Mouse (Mus musculus) forebrain, embryonic 12.5 days (tissue): ENCODE data around the gene Noct. TPM values are rescaled to one million over a fixed set of nuclear protein-coding genes. Genes with fewer than 3 reads are reported as not detected.

Experiments
- ATAC-seq: fragments of 200-750 bp; cut with Nextera tagmentation; 2 replicates; pipeline ENCODE4 v1.8.0; 2017; ENCODE audit warnings: moderate TSS enrichment; ENCODE audit not compliant: low FRiP score
- H3K27ac ChIP-seq: fragments of 300-500 bp; sonication (generic); 2 replicates; pipeline ENCODE4 v1.5.1; 2016; ENCODE audit warnings: mild to moderate bottlenecking
- H3K27me3 ChIP-seq: fragments of 300-500 bp; sonication (generic); 2 replicates; pipeline ENCODE4 v1.6.1; 2016; ENCODE audit warnings: mild to moderate bottlenecking
- H3K36me3 ChIP-seq: fragments of 300-500 bp; sonication (generic); replicated peaks from 2 replicates; pipeline ENCODE4 v1.6.1; 2016; ENCODE audit warnings: mild to moderate bottlenecking
- H3K4me1 ChIP-seq: fragments of 300-500 bp; sonication (generic); 2 replicates; pipeline ENCODE4 v1.6.1; 2016
- H3K4me2 ChIP-seq: fragments of 300-500 bp; sonication (generic); 2 replicates; pipeline ENCODE4 v1.6.1; 2016; ENCODE audit warnings: mild to moderate bottlenecking, moderate library complexity
- H3K4me3 ChIP-seq: fragments of 300-500 bp; sonication (generic); replicated peaks from 2 replicates; pipeline ENCODE4 v1.5.1; 2016; ENCODE audit warnings: mild to moderate bottlenecking
- H3K9ac ChIP-seq: fragments of 300-500 bp; sonication (generic); 2 replicates; pipeline ENCODE4 v1.6.1; 2016; ENCODE audit warnings: mild to moderate bottlenecking
- H3K9me3 ChIP-seq: fragments of 300-500 bp; sonication (generic); 2 replicates; pipeline ENCODE4 v1.6.1; 2016
- WGBS: fragments of 180-500 bp; shearing (Covaris S2); methylation state at CpG from one replicate; pipeline ENCODE4 v1.1.7; 2016; 5-methylcytosine and 5-hydroxymethylcytosine counted together
- polyA plus RNA-seq: library from polyadenylated mRNA; unstranded; fragments of >200 nt; fragmentation: Nextera tagmentation; extraction: Ambion mirVana; gene quantifications from 2 replicates; pipeline ENCODE4 v1.2.1, GENCODE M21; 2016

The Noct gene
- polyA plus RNA-seq, 1 experiment from 2014 or later: 14.9 TPM

DNA sequence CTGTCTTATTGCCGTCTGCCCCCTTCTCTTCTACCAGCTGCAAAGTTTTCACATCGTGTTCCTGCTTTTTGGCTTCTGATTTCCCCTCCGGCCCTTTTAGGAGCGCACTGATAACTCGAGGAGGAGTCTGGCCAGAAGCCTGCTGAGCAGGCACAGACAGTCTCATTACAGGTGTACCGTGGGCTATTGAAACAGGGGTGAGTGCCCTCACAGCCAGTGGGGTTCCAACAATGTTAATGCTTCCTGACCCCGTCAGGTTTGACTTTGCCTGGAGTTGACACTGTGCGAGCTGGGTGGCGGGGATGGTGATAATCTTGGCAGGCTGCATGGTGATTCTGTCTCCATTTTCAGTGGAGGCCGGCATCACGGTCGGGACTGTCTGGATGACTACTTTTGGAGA, 32.2 kb downstream of the Noct start:
- Histone ChIP-seq H3K4me1 (no peaks in the 10 kb centered on the region), H3K9ac (no peak overlapping the region), H3K9me3 (no peaks in the 10 kb centered on the region), H3K4me2 (no peak overlapping the region), H3K27ac (no peak overlapping the region), H3K4me3 (no peak overlapping the region), H3K27me3 (no peaks in the 10 kb centered on the region), H3K36me3 (peaks cover 81% of the 10 kb centered on the region)
- WGBS: 89% methylated on average over 12 of the region's 12 CpGs
- ATAC-seq: no peak

DNA sequence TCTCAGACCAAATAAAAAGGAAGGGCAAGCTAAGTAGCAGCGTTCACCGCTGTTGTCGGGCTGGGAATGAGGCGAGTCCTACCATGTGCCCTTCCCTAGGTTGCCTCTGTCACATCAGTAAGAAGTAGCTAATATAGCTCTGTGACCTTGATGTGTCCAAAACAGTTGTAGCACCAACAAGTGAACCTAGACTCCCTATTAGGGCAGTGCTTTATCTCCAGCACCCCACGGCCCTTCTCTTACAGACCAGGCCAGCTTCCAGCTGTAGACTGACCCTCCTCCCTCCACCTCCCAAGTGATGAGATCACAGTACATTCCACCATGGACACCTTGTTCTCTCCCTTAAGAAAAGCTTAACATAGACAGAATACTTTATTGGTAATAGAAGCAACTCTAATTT, 33.8 kb downstream of the Noct start:
- Histone ChIP-seq H3K27me3 (no peaks in the 10 kb centered on the region), H3K4me3 (no peak overlapping the region), H3K4me1 (no peaks in the 10 kb centered on the region), H3K27ac (no peak overlapping the region), H3K9ac (no peak overlapping the region), H3K9me3 (no peaks in the 10 kb centered on the region), H3K36me3 (peaks cover 80% of the 10 kb centered on the region), H3K4me2 (no peak overlapping the region)
- no peak for ATAC-seq
- 93% methylated on average over 5 of the region's 5 CpGs for WGBS

DNA sequence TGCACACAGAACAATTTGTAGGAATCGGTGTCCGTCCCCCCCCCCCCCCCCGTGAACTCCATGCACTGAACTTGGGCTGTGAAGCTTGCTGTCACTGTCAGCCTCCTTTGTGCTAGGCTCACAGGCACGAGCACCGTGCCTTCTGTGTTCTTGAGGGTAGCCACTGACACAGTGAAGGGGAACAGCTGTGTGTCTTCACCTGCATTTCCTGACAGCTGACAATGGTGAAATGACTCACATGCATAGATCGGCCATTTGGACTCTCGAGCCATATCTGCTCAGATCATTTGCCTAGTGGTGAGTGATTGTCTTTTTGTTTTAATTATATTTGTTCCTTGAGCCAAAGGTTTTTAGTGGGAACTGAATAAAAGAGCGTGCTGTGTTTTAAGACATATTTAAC, 38.7 kb downstream of the Noct start:
- Histone ChIP-seq H3K4me1 (no peaks in the 10 kb centered on the region), H3K27me3 (no peaks in the 10 kb centered on the region), H3K36me3 (peaks cover 65% of the 10 kb centered on the region), H3K27ac (no peak overlapping the region), H3K9ac (no peak overlapping the region), H3K9me3 (no peaks in the 10 kb centered on the region), H3K4me3 (no peak overlapping the region), H3K4me2 (no peak overlapping the region)
- ATAC-seq: no peak
- 90% methylated on average over 8 of the region's 8 CpGs for WGBS

DNA sequence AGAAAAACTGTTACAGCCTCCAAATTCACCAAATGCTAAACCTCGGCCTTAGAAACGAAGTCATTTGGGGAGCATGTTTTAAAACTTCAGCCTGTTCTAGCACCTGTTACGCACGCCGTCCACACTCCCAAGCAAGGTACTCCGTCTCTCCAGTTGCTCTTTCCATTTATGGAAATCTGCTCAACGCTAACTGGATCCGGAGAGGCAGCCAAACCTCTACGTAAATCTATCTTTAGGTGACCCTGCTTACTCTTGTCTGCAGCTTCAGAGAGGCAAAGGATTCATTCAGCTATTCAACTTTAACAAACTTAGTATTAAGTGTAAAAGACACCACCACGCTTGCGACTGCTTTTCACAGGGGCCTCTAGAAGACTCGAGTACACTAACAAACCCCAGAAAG, 44.2 kb downstream of the Noct start:
- H3K4me1 ChIP-seq: peaks cover 3% of the 10 kb centered on the region; the same call in 1 of the 2 replicates
- no peak overlapping the region for H3K27ac ChIP-seq
- H3K9ac ChIP-seq: no peak overlapping the region
- H3K4me2 ChIP-seq: no peak overlapping the region
- H3K36me3 ChIP-seq: peaks cover 25% of the 10 kb centered on the region
- no peak overlapping the region for H3K4me3 ChIP-seq
- 91% methylated on average over 12 of the region's 12 CpGs for WGBS
- H3K9me3 ChIP-seq: no peaks in the 10 kb centered on the region
- H3K27me3 ChIP-seq: no peaks in the 10 kb centered on the region
- ATAC-seq: no peak

GRCm38 (mm10) chr3:51270069-51270817, 46.0 kb downstream of the Noct start:
- Histone ChIP-seq H3K36me3 (peaks cover 7% of the 10 kb centered on the region), H3K9ac (no peak overlapping the region), H3K27ac (no peak overlapping the region), H3K4me1 (peaks cover 9% of the 10 kb centered on the region), H3K4me2 (no peak overlapping the region), H3K4me3 (no peak overlapping the region), H3K27me3 (no peaks in the 10 kb centered on the region), H3K9me3 (no peaks in the 10 kb centered on the region)
- 91% methylated on average over 12 of the region's 12 CpGs for WGBS
- ATAC-seq: no peak

GRCm38 (mm10) chr3:51275956-51276398, 51.7 kb downstream of the Noct start:
- H3K9me3 ChIP-seq: no peaks in the 10 kb centered on the region
- peak overlapping the region; percentile 75 for H3K4me2 ChIP-seq
- H3K36me3 ChIP-seq: no peaks in the 10 kb centered on the region
- WGBS: 1% methylated on average over 33 of the region's 33 CpGs
- H3K4me1 ChIP-seq: peaks cover 13% of the 10 kb centered on the region
- peak overlapping the region; percentile 95 for H3K4me3 ChIP-seq
- no peaks in the 10 kb centered on the region for H3K27me3 ChIP-seq
- peak overlapping the region; percentile 91 for H3K9ac ChIP-seq
- peak overlapping the region; percentile 97 for H3K27ac ChIP-seq
- peak; percentile 99 for ATAC-seq

- WGBS: under 1% methylated on average over 83 of the region's 93 CpGs
- no peaks in the 10 kb centered on the region for H3K9me3 ChIP-seq
These were observed 52.3 kb downstream of the Noct start for GRCm38 (mm10) chr3:51276421-51277111.

GRCm38 (mm10) chr3:51277201-51278150, 53.2 kb downstream of the Noct start:
- WGBS: under 1% methylated on average over 75 of the region's 75 CpGs
- Histone ChIP-seq H3K9me3 (no peaks in the 10 kb centered on the region), H3K4me1 (peaks cover 13% of the 10 kb centered on the region), H3K27me3 (no peaks in the 10 kb centered on the region), H3K4me3 (peak overlapping the region; percentile 95), H3K4me2 (peak overlapping the region; percentile 75), H3K9ac (peak overlapping the region; percentile 91), H3K27ac (peak overlapping the region; percentile 97), H3K36me3 (no peaks in the 10 kb centered on the region)
- ATAC-seq: peak; percentile 67

More at GRCm38 (mm10) chr3:51276421-51277111, 52.3 kb downstream of the Noct start:
- peaks cover 13% of the 10 kb centered on the region for H3K4me1 ChIP-seq
- peak overlapping the region; percentile 97 for H3K27ac ChIP-seq
- peak overlapping the region; percentile 91 for H3K9ac ChIP-seq
- no peaks in the 10 kb centered on the region for H3K36me3 ChIP-seq
- ATAC-seq: peak; percentile 39
- H3K4me2 ChIP-seq: peak overlapping the region; percentile 75
- H3K27me3 ChIP-seq: no peaks in the 10 kb centered on the region
- peak overlapping the region; percentile 95 for H3K4me3 ChIP-seq

DNA sequence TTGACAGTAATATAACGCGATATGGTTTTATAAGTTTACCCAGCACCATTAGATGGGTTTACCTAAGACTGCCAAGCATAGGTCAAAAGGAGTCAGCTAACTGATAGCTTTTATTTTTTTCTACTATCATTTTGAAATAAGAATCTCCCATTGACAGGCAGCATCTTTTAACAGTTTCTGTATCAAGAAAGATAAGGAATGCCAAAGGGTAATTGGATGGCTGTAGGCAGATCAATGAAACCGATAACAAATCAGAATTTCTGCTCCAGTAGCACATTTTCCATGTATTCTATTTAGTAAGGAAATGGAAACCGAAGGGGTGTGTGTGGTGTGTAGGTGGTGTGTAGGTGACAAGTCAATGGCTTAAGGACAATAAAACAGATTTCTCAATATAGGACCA, 54.2 kb downstream of the Noct start:
- Histone ChIP-seq H3K36me3 (no peaks in the 10 kb centered on the region), H3K9ac (no peak overlapping the region), H3K4me1 (peaks cover 13% of the 10 kb centered on the region), H3K27me3 (no peaks in the 10 kb centered on the region), H3K9me3 (no peaks in the 10 kb centered on the region), H3K4me2 (no peak overlapping the region), H3K4me3 (no peak overlapping the region), H3K27ac (no peak overlapping the region)
- no peak for ATAC-seq
- WGBS: 77% methylated on average over 4 of the region's 4 CpGs

GRCm38 (mm10) chr3:51281727-51282126, 57.5 kb downstream of the Noct start:
- WGBS: 92% methylated on average over 4 of the region's 4 CpGs
- Histone ChIP-seq H3K9me3 (no peaks in the 10 kb centered on the region), H3K4me2 (no peak overlapping the region), H3K4me3 (no peak overlapping the region), H3K27me3 (no peaks in the 10 kb centered on the region), H3K27ac (no peak overlapping the region), H3K36me3 (no peaks in the 10 kb centered on the region), H3K4me1 (peaks cover 5% of the 10 kb centered on the region), H3K9ac (no peak overlapping the region)
- no peak for ATAC-seq

GRCm38 (mm10) chr3:51284375-51284774, 60.1 kb downstream of the Noct start:
- Histone ChIP-seq H3K27ac (no peak overlapping the region), H3K27me3 (no peaks in the 10 kb centered on the region), H3K9me3 (no peaks in the 10 kb centered on the region), H3K4me3 (no peak overlapping the region), H3K4me1 (no peaks in the 10 kb centered on the region), H3K36me3 (no peaks in the 10 kb centered on the region), H3K9ac (no peak overlapping the region), H3K4me2 (no peak overlapping the region)
- ATAC-seq: no peak
- 79% methylated on average over 1 of the region's 1 CpGs for WGBS
